Mouse (Mus musculus): ENCODE measurements around the gene Mdga2.
A peak's percentile ranks its signal among the peaks of the same experiment; 100 is the strongest.

The Mdga2 gene

GRCm38 (mm10) chr12:67222221-67223025, at the start of gene Mdga2:
Gene Mdga2, minus strand, starts transcription at chr12:67222549.
- no peak for DNase-seq (ENCODE audit: low read depth, low spot score)

- no peak for DNase-seq (ENCODE audit: low read depth, low spot score)
Measured at GRCm38 (mm10) chr12:67267409-67267808, 45.1 kb upstream of the Mdga2 start.

DNA sequence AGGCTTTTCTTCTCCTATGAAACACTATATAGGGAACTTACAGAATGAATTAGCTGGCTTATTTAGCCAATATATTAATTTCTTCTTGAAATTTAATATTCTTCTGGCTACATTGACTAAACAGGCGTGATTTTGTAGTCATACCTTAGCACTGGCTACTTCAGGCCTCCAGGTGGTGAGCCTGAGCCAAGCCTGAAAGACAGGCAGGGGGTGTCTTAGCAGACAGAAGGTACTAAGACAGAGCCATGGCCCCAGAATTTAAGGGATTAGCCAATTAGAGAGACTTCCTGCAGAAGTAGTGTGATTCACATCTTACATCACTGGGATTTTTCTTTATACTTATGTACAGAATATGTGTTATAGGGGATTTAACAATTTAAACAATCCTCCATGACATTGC, 1.2 kb upstream of the Mdga2 start:
- no peak for DNase-seq (ENCODE audit: low read depth, low spot score)

- DNase-seq (ENCODE audit: low read depth, low spot score): no peak
Measured at GRCm38 (mm10) chr12:67221329-67222220, 774 bp downstream of the Mdga2 start.

DNA sequence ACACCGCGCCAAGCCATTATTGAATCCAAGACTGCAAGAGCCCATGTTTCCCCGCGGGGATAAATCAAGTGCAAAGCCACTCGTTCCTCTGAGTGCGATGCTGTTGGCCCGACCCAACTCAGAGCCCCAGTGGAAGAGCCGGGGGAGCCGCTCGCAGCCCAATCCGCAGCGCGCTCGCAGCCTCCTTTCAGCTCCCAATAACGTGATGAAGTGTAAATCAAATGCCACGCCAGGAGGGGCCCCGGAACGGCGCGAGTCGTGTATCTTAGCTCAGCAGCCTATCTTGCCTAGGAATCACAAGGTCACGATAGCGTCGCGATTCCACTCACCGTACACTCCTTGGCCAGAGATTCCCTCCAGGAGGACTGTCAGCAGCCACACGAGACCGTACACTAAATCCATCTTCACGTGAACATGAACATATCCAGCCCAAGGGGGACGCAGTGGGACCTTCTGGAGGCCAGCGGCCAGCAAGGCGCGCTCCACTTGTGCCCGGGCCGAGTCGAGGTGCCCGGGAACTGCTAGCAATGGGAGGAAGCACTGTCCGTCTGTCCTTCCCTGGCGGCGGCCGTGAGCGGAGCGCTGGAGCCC, 1.6 kb downstream of the Mdga2 start:
- no peak for DNase-seq (ENCODE audit: low read depth, low spot score)

DNA sequence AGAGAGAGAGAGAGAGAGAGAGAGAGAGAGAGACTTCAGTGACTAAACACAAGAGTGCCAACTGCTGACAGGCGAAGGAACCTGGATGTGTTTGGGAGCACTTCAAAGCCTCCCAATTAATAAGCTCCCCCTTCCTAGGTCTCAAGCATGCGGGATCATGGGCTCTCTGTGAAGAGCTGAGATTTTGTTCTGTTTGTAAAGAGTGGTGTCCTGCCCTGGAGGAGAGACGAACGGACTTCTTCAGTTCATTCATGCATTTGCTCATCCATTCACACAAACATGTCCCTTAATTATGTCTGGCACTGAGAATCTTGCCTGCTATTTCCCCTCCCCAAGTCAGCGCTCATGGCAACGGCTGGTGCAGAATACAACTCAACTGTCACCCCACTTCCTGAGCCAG, 2.3 kb downstream of the Mdga2 start:
- no peak for DNase-seq (ENCODE audit: low read depth, low spot score)

DNA sequence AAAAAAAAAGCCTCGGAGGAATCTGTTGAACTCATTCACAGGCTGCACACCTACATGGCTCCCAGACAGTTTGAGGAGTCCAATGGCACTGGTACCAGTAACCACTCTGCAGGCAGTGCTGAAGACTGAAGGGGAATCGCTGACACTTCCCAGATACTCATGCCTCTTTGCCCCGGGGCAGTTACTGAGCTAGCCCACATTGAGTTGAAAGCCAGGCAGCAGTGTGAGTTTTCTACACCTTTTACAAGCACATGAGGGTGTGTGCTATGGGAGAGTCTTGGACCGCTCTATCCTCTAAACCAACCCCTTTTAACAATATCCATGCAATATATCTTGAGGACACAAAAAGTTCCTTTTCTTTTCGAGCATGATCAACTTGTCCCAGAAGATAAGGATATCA, 2.8 kb downstream of the Mdga2 start:
- no peak for DNase-seq (ENCODE audit: low read depth, low spot score)

DNA sequence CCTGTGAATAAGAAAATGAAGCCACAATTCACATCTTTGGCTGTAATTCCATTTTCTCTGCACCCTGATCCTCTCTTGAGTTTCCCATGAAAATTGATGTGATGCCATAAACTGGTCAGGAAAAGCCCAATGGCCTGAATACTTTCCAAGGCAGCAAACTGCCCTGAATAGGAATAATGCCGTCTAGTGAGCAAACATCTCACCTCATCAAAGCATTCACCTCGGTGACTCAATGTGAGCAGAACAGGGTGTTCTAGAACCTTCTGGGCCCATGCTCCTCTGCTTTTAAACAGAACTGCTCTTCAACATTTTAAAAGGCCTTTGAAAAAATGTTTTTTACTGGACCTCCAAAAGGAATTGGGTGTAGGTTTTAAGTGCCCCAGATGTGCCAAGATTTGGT, 9.5 kb downstream of the Mdga2 start:
- no peak for DNase-seq (ENCODE audit: low read depth, low spot score)

- DNase-seq (ENCODE audit: low read depth, low spot score): no peak
Measured at GRCm38 (mm10) chr12:67178155-67178554, 44.2 kb downstream of the Mdga2 start.

DNA sequence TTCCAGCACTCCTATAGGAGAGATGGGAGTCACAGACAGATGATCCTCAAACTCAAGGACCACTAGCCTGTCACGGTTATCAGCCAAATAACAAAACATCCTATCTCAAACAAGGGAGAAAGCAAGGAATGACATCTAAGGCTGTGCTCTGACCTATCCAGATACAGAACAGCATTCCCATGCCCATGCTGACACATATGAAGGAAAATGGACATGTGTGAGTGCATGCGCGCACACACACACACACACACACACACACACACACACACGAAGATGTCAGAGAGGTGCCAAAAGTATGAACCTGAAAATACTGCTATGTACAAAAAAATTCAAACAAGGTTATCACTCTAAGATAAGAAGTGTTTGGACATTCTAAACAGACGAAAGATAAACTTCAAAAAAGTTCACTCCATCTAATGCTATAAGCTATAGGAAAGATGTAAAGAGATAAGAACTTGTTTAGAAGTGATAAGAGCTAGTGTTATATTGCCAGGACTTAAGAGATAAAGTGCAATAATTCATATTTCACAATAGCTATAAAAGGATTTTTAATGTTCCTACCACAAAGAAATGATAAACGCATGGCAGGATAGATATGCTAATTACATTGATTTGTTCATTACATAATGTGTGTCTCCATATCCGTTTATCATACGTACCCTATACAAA, 65.6 kb downstream of the Mdga2 start:
- no peak for DNase-seq (ENCODE audit: low read depth, low spot score)

DNA sequence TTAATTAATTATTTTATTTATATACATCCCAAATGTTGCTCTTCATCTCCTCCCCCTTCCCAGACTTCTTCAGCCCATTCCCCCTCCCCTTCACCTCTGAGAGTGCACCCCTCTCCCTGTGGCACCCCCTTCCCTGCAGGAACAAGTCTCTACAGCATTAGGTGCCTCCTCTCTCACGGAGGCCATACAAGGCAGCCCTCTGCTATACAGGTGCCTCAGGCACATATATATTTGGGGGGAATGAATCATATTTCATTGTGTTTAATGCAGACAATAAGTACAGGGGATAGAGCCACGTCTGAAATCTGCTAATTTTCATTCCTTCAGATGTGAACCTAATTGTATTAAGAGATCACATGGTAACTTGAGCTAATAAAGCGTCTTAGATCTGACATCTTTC, 69.3 kb downstream of the Mdga2 start:
- DNase-seq (ENCODE audit: low read depth, low spot score): no peak

DNA sequence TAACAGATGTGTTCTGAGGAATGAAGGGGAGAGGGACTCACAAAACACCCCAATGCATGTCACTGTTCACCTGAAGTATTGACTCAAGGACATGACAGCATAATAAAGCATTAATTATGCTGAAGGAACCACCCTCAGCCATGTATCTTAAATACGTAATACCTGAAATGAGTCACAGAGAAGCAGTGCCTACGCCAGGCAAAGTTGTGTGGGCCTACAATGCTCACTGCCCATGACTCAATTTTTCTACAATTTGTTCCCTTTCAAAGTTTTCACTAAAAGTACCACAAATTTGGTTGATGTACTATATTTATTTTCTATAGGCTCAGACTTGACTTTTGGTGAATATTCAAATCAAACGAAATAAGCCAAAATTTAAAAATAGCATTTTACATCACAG, 80.7 kb downstream of the Mdga2 start:
- no peak for DNase-seq (ENCODE audit: low read depth, low spot score)

DNA sequence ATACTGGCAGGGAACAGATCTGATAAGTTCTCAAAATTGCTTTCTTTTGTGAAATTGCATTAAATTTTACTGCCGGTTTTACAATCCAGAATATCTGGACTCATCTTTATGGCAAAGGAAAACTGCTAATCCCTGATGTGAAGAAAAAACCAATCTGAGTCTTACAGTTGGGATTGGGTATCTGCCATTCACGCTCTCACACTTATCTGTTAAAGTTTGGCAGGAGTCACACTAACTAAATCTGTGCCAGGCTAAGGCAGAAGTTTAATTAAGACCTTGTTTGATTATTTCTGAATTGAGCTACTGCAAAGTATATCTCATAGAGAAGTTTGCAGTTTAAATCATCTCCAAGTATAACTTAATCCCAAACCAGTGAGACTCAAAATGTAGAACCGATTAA, 82.2 kb downstream of the Mdga2 start:
- no peak for DNase-seq (ENCODE audit: low read depth, low spot score)

- DNase-seq (ENCODE audit: low read depth, low spot score): no peak
Measured at GRCm38 (mm10) chr12:67127457-67127856, 94.9 kb downstream of the Mdga2 start.

DNA sequence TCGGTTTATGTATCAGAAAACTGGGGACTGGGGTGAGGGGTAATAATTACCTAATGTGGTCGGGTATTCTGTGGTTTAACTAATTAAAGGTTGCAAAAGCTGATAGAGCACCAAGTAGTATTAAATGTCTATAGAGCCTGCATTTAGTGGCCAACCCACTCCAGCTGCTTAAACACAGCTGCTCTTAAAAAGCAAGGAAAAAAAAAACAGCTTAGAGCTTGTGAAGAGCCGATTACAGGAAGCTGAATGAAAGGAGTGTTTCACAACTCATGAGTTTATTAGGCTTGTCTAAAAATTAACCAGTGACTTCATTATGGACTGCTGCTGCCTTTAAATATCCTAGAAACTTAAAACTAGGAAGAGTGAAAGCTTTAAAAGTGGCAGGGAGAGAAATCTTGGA, 98.5 kb downstream of the Mdga2 start:
- DNase-seq (ENCODE audit: low read depth, low spot score): no peak

DNA sequence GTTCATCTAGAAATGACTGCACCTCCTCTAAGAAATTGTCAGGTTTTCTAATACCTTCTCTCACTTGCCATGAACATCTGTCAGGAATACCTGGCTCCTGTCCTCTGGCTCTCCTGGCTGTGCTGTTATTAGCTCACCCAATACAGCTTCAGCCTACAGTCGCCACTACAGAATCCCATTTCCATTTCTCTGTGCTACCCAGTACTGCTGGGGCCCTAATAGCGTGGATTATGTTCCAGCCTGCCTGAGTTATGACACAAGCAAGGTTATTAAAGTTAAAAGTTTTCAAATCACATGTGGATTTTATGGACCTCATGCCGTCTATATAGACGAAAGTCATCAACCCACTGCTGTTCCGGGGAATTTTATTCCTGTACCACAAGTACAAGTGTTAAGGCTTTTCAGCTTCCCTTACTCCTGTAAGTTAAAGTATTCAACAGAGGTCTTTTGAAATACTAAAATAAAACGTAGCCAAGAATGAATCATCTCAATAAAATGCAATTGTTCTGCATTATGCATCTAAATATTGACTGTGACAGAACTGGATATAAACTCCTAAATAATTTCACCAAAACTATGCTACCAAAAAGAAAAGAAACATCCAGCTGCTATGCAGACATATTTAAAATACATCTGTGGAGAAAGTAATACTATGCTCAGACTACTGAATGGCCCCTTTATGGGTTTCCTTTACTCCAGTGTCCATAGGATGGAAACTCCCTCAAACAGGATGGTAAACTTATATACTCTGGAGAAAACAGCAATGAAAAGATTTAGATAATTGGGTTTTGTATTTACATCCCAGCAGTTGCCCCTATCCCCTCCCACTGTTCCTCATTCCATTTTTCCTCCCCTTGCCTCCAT, 103.5 kb downstream of the Mdga2 start:
- no peak for DNase-seq (ENCODE audit: low read depth, low spot score)

GRCm38 (mm10) chr12:67104171-67104570, 118.2 kb downstream of the Mdga2 start:
- DNase-seq (ENCODE audit: low read depth, low spot score): no peak

DNA sequence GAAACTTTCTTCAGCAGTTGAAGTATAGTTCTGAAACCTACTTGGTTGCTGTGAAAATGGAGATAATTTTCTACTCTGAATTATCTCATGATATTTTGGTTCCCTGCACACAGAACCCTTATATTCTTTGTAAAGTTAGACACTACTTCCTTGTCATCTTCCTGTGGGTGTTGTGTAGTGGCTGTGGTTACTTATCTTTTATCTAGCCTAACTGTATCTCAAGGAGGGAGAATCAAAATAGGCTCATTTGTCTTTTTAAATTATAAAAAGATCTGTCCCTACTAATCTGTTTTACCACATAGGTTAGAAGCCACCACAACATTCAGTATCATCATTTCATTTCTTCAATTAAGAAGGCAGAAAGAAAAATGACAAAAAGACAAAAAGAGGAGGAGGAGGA, 127.9 kb downstream of the Mdga2 start:
- DNase-seq (ENCODE audit: low read depth, low spot score): no peak

DNA sequence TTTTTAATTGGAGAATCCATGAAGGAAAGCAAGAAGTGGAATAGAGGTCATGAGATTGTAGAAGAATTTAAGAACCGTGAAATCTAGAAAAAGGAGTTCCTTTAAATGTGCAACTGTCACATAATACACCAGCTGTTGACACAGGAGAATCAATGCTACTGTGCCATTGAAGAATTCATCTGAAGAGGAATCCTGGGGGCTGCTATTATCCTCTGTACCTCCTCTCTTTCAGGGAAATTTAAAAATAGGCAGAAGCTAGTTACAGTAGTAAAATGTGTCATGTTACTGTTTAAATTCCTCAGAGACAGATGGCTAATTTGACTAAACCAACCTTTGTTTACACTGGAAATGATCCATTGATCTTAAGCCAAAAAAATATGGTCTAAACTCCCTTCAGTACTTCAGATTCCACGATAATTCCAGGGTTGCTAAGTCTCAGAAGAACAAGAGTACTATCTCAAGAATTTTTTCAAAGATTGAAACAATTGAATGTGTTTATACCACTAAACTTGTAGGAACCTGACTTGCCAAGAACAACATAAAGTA, 131.9 kb downstream of the Mdga2 start:
- no peak for DNase-seq (ENCODE audit: low read depth, low spot score)

DNA sequence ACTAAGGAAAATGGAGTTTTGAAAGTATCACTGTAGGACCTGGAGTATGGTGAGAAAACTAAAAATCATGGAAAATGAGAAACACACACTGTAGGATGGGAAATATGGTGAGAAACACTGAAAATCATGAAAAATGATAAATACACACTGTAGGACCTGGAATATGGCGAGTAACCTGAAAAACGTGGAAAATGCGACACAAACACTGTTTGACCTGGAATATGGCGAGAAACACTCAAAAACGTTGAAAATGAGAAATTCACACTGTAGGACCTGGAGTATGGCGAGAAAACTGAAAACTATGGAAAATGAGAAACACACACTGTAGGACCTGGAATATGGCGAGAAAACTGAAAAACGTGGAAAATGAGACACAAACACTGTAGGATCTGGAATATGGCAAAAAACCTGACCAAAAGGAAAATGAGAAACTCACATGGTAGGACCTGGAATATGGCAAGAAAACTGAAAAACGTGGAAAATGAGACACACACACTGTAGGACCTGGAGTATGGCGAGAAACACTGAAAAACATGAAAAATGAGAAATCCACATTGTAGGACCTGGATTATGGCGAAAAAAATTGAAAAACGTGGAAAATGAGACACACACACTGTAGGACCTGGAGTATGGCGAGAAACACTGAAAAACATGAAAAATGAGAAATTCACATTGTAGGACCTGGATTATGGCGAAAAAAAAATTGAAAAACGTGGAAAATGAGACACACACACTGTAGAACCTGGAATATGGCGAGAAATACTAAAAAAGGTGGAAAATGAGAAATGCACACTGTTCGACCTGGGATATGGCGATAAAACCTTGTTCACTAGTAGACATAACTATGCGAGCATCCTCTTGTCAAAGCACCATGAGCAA, 163.0 kb downstream of the Mdga2 start:
- DNase-seq (ENCODE audit: low read depth, low spot score): peak; percentile 37

Data from retina, adult 2 months (tissue).